Mouse (Mus musculus) thymus, adult 2 months (tissue): ENCODE results near the gene Gm20388.

ENCODE experiments used
- CTCF ChIP-seq: fragments of 200-500 bp; IDR thresholded peaks from 2 replicates; pipeline ENCODE4 v1.5.1; 2012; ENCODE audit warnings: mild to moderate bottlenecking, control low read depth, low read length, moderate library complexity, borderline replicate concordance; ENCODE audit not compliant: control insufficient read depth, poor library complexity, insufficient read depth; ENCODE audit errors: extremely low read depth
- POLR2A ChIP-seq: fragments of 200-500 bp; IDR thresholded peaks from 2 replicates; pipeline ENCODE4 v1.6.1; 2012; ENCODE audit warnings: mild to moderate bottlenecking, low read length, control low read depth, moderate library complexity; ENCODE audit not compliant: control insufficient read depth, poor library complexity, insufficient read depth; ENCODE audit errors: extremely low read depth

- TF ChIP-seq CTCF: no peak
- no peak for TF ChIP-seq POLR2A
These were observed 2962.5 kb downstream of the Gm20388 start for GRCm38 (mm10) chr8:122873171-122873570.
